Mouse (Mus musculus): ENCODE measurements around the gene Rhoa.

The Rhoa gene

DNA sequence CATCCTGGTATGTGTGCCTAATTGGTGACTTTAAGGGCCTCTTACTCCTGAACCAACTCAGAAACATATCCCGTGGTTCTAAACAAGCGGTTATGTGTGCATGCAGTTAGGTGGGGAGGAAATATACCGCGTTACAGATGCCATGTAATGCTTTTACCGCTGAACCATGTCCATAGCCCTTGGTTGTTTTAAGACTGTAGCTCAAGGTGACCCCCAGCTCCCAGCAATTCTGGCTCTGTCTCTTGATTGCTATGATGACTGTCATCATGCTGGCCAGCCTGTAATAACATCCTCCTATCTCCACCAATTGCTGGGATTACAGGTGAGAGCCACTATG lies 35.2 kb downstream of the Rhoa start:
- DNase-seq (ENCODE audit: low read depth) = no peak

- DNase-seq (ENCODE audit: low read depth) = no peak
These were observed 35.9 kb downstream of the Rhoa start for GRCm38 (mm10) chr9:108341801-108342200.

- DNase-seq (ENCODE audit: low read depth) = peak; percentile 44
These were observed 36.4 kb downstream of the Rhoa start for GRCm38 (mm10) chr9:108342301-108342831.

GRCm38 (mm10) chr9:108343331-108343730 lies 37.4 kb downstream of the Rhoa start:
- no peak for DNase-seq (ENCODE audit: low read depth)

DNA sequence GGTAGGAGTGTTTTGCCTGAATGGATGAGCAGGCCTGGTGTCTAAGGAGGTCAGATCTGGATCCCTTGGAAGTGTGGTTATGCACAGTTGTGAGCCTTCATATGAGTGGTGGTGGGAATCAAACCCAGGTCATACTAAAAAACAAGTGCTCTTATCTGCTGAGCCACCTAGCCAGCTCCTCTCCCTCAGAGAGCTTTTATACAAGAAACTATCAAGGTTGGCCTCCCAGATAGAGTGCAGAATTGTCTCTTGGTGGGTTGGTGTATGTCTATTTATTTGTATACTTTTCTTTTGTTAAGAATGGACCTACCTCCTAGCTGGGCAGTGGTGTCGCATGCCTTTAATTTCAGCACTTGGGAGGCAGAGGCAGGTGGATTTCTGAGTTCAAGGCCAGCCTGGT lies 37.9 kb downstream of the Rhoa start:
- no peak for DNase-seq (ENCODE audit: low read depth)

DNA sequence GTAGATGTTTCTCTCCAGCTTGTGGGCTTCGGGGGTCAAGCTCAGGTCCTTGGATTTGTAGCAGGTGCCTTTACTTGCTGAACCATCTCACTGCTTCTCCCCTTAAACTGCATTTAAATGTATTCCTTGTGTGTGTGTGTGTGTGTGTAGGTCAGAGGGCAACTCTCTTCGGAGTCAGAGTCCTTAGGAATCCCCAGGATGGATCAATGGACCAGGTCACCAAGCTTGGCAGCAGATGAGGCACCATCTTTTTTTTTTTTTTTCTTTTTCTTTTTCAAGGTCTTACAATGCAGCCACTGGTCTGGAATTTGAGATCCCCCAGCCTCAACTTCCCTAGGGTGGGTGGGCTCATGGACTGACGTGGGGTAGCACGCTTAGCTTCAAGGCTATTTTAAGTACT lies 38.5 kb downstream of the Rhoa start:
- DNase-seq (ENCODE audit: low read depth) = no peak

GRCm38 (mm10) chr9:108347024-108347423 lies 41.1 kb downstream of the Rhoa start:
- no peak for DNase-seq (ENCODE audit: low read depth)

DNA sequence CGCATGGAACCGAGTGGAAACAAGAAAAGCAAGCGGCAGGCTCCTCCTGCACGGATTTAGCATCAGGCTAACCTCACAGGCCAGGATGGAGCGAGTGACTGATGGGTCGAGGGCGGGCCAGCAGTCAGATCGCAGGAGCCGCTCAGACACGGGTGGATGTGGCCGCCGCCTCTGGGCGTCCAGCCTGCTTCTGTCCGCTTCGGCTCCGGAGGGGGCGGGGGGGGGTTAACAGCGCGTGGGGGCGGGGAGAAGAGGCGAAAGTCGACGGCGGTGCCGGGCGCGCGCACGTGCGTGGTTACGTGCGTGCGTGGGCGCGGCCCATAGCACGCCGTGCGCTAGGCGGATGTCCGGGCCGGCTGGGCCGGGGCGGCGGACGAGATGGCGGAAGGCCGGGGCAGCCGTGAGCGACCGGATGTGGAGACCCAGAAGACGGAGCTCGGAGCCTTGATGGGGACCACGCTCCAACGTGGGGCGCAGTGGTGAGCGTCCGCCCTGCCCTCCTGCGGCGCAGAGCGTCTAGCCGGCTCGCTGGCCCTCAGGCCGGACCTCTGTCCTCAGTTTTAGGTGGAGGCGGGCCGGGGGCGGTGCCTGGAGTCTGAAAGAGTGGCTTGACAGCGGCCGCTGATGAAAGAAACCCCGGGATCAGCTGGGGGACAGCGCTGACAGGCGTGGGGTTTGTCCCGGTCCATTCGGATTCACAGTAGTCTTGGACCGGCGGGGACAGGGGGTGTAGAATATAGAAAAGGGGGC lies 41.8 kb downstream of the Rhoa start, which contains the start of gene Usp4:
TSS of gene Usp4 (plus strand) at position 314 of the 750 bp plus-strand sequence.
- peak; percentile 62 for DNase-seq (ENCODE audit: low read depth)

- no peak for DNase-seq (ENCODE audit: low read depth)
These were observed 42.4 kb downstream of the Rhoa start for GRCm38 (mm10) chr9:108348290-108348680.

- no peak for DNase-seq (ENCODE audit: low read depth)
These were observed 43.8 kb downstream of the Rhoa start for GRCm38 (mm10) chr9:108349727-108350126.

DNA sequence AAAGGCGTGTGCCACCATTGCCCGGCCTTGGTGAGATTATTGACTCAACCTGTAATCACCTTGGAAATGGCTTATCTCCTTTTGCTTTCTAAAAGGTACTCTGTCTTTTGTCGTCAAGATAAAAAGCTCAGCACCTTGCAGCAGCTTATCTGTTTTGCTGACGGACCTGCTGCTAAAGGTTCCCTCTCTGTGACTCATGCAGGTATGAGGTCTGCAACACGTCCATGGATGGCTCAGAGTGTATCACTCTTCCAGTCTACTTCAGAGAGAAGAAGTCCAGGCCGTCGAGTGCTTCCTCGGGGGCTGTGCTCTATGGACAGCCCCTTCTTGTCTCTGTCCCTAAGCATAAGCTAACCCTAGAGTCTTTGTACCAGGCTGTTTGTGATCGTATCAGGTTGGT lies 72.3 kb downstream of the Rhoa start:
- DNase-seq (ENCODE audit: low read depth) = no peak

- no peak for DNase-seq (ENCODE audit: low read depth)
These were observed 72.8 kb downstream of the Rhoa start for GRCm38 (mm10) chr9:108378736-108379135.

- no peak for DNase-seq (ENCODE audit: low read depth)
These were observed 73.4 kb downstream of the Rhoa start for GRCm38 (mm10) chr9:108379294-108379693.

GRCm38 (mm10) chr9:108381382-108381781 lies 75.5 kb downstream of the Rhoa start:
- DNase-seq (ENCODE audit: low read depth) = no peak

DNA sequence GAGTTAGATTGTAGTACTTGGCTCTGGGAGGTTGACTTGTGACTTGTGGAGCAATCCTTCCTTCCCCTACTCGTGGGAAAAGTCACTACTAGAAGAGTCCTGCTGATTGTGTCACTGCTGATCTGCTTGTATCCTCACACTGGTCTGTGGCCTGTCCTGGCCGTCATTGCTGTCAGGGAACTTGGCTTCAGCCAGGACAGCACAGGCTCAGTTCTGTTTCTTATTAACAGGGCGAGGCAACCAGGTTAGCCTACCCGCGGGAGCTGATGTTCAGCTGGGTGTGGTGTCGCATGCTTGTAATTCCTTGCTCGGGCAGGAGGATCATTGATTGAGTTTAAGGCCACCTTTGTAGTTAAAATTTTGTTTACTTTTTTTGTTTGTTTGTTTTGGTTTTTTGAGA lies 79.1 kb downstream of the Rhoa start:
- DNase-seq (ENCODE audit: low read depth) = no peak

DNA sequence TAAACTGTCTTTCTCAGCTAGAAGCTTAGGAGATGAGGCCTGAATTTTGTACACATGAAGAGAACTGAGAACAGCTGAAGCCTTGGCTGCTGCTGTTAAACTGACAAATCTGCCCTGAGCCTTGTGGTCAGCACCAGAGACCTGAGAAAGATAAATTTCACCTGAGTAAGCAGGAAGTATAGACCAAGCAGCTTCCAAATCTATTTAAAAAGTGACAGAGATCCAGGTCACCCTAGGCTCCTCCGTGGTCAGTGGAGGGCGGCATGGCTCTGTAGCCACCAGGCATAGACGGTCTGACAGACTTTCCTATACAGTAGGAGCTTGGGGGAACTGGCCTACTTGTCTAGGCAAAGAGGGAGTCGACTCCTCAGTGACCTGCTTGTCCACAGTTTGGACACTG lies 80.9 kb downstream of the Rhoa start:
- no peak for DNase-seq (ENCODE audit: low read depth)
